Mouse (Mus musculus): ENCODE results near the gene Dnm3. TPM values are rescaled to one million over a fixed set of nuclear protein-coding genes. Genes with fewer than 3 reads are reported as not detected.
A peak's percentile ranks its signal among the peaks of the same experiment; 100 is the strongest.

Dnm3 gene
- polyA plus RNA-seq, 1 experiment from 2014 or later, result 7.5 TPM

- DNase-seq (ENCODE audit: low spot score), result no peak
- Histone ChIP-seq H3K36me3 (no peaks in the 10 kb centered on the region), H3K4me3 (no peak overlapping the region), H3K9me3 (no peaks in the 10 kb centered on the region), H3K27me3 (ENCODE audit: insufficient read depth, poor library complexity, severe bottlenecking) (no peaks in the 10 kb centered on the region), H3K27ac (no peak overlapping the region), H3K4me1 (replicated peaks) (no peaks in the 10 kb centered on the region)
- WGBS, result 90% methylated on average over 4 of the region's 4 CpGs
Observed at GRCm38 (mm10) chr1:162346456-162347011, 131.3 kb downstream of the Dnm3 start.

- no peak for DNase-seq (ENCODE audit: low spot score)
- H3K4me1 ChIP-seq (replicated peaks), result no peaks in the 10 kb centered on the region
- no peaks in the 10 kb centered on the region for H3K27me3 ChIP-seq (ENCODE audit: insufficient read depth, poor library complexity, severe bottlenecking)
- no peaks in the 10 kb centered on the region for H3K36me3 ChIP-seq
- H3K27ac ChIP-seq, result no peak overlapping the region
- no peaks in the 10 kb centered on the region for H3K9me3 ChIP-seq
- WGBS, result 100% methylated on average over 1 of the region's 1 CpGs
- no peak overlapping the region for H3K4me3 ChIP-seq
Observed at GRCm38 (mm10) chr1:162337170-162337569, 140.7 kb downstream of the Dnm3 start.

- H3K4me3 ChIP-seq, result no peak overlapping the region
Observed at GRCm38 (mm10) chr1:162336640-162337039, 141.2 kb downstream of the Dnm3 start.

GRCm38 (mm10) chr1:162336224-162336623 lies 141.6 kb downstream of the Dnm3 start:
- 68% methylated on average over 3 of the region's 3 CpGs for WGBS
- Histone ChIP-seq H3K4me3 (no peak overlapping the region), H3K36me3 (no peaks in the 10 kb centered on the region), H3K9me3 (no peaks in the 10 kb centered on the region), H3K27ac (no peak overlapping the region), H3K27me3 (ENCODE audit: insufficient read depth, poor library complexity, severe bottlenecking) (no peaks in the 10 kb centered on the region), H3K4me1 (replicated peaks) (no peaks in the 10 kb centered on the region)
- no peak for DNase-seq (ENCODE audit: low spot score)

More at GRCm38 (mm10) chr1:162336640-162337039, 141.2 kb downstream of the Dnm3 start:
- Histone ChIP-seq H3K4me1 (replicated peaks) (no peaks in the 10 kb centered on the region), H3K27ac (no peak overlapping the region), H3K27me3 (ENCODE audit: insufficient read depth, poor library complexity, severe bottlenecking) (no peaks in the 10 kb centered on the region), H3K9me3 (no peaks in the 10 kb centered on the region), H3K36me3 (no peaks in the 10 kb centered on the region)
- WGBS, result 17% methylated on average over 1 of the region's 1 CpGs
- DNase-seq (ENCODE audit: low spot score), result no peak

GRCm38 (mm10) chr1:162328673-162329072 lies 149.2 kb downstream of the Dnm3 start:
- WGBS, result 88% methylated on average over 4 of the region's 4 CpGs
- Histone ChIP-seq H3K27ac (no peak overlapping the region), H3K27me3 (ENCODE audit: insufficient read depth, poor library complexity, severe bottlenecking) (no peaks in the 10 kb centered on the region), H3K9me3 (no peaks in the 10 kb centered on the region), H3K4me1 (replicated peaks) (peaks cover 11% of the 10 kb centered on the region), H3K4me3 (no peak overlapping the region), H3K36me3 (no peaks in the 10 kb centered on the region)
- no peak for DNase-seq (ENCODE audit: low spot score)

GRCm38 (mm10) chr1:162327631-162328030 lies 150.2 kb downstream of the Dnm3 start:
- H3K9me3 ChIP-seq, result no peaks in the 10 kb centered on the region
- no peak overlapping the region for H3K27ac ChIP-seq
- no peak overlapping the region for H3K4me3 ChIP-seq
- peaks cover 11% of the 10 kb centered on the region for H3K4me1 ChIP-seq (replicated peaks)
- no peaks in the 10 kb centered on the region for H3K27me3 ChIP-seq (ENCODE audit: insufficient read depth, poor library complexity, severe bottlenecking)
- no peaks in the 10 kb centered on the region for H3K36me3 ChIP-seq
- WGBS, result 85% methylated on average over 2 of the region's 2 CpGs
- no peak for DNase-seq (ENCODE audit: low spot score)

GRCm38 (mm10) chr1:162324412-162324811 lies 153.4 kb downstream of the Dnm3 start:
- Histone ChIP-seq H3K9me3 (no peaks in the 10 kb centered on the region), H3K27ac (no peak overlapping the region), H3K4me3 (no peak overlapping the region), H3K27me3 (ENCODE audit: insufficient read depth, poor library complexity, severe bottlenecking) (no peaks in the 10 kb centered on the region), H3K4me1 (replicated peaks) (peaks cover 11% of the 10 kb centered on the region), H3K36me3 (no peaks in the 10 kb centered on the region)
- WGBS, result 14% methylated on average over 4 of the region's 4 CpGs
- no peak for DNase-seq (ENCODE audit: low spot score)

- WGBS, result 80% methylated on average over 2 of the region's 2 CpGs
- Histone ChIP-seq H3K4me3 (no peak overlapping the region), H3K9me3 (no peaks in the 10 kb centered on the region)
Observed at GRCm38 (mm10) chr1:162323142-162323541, 154.7 kb downstream of the Dnm3 start.

GRCm38 (mm10) chr1:162313451-162314276 lies 164.2 kb downstream of the Dnm3 start:
- H3K9me3 ChIP-seq, result no peaks in the 10 kb centered on the region
- 48% methylated on average over 11 of the region's 11 CpGs for WGBS
- H3K4me3 ChIP-seq, result peak overlapping the region; percentile 20; the same call in 1 of the 2 replicates
- peak overlapping the region; percentile 82 for H3K27ac ChIP-seq
- DNase-seq (ENCODE audit: low spot score), result peak; percentile 48
- H3K4me1 ChIP-seq (replicated peaks), result peaks cover 16% of the 10 kb centered on the region
- no peaks in the 10 kb centered on the region for H3K36me3 ChIP-seq
- no peaks in the 10 kb centered on the region for H3K27me3 ChIP-seq (ENCODE audit: insufficient read depth, poor library complexity, severe bottlenecking)

More at GRCm38 (mm10) chr1:162323142-162323541, 154.7 kb downstream of the Dnm3 start:
- Histone ChIP-seq H3K27ac (no peak overlapping the region), H3K36me3 (no peaks in the 10 kb centered on the region), H3K4me1 (replicated peaks) (peaks cover 8% of the 10 kb centered on the region), H3K27me3 (ENCODE audit: insufficient read depth, poor library complexity, severe bottlenecking) (no peaks in the 10 kb centered on the region)
- no peak for DNase-seq (ENCODE audit: low spot score)

- no peaks in the 10 kb centered on the region for H3K36me3 ChIP-seq
- H3K27me3 ChIP-seq (ENCODE audit: insufficient read depth, poor library complexity, severe bottlenecking), result no peaks in the 10 kb centered on the region
- H3K4me3 ChIP-seq, result no peak overlapping the region
- peak overlapping the region; percentile 82 for H3K27ac ChIP-seq
- no peak for DNase-seq (ENCODE audit: low spot score)
- no peaks in the 10 kb centered on the region for H3K9me3 ChIP-seq
- 70% methylated on average over 2 of the region's 2 CpGs for WGBS
- H3K4me1 ChIP-seq (replicated peaks), result peaks cover 16% of the 10 kb centered on the region
Observed at GRCm38 (mm10) chr1:162312621-162313020, 165.2 kb downstream of the Dnm3 start.

- Histone ChIP-seq H3K4me1 (replicated peaks) (peaks cover 16% of the 10 kb centered on the region), H3K27ac (0 out of 2 replicates have a peak overlapping the region, but pooled peaks have one; percentile 82), H3K36me3 (no peaks in the 10 kb centered on the region), H3K4me3 (no peak overlapping the region), H3K27me3 (ENCODE audit: insufficient read depth, poor library complexity, severe bottlenecking) (no peaks in the 10 kb centered on the region), H3K9me3 (no peaks in the 10 kb centered on the region)
- WGBS, result 75% methylated on average over 7 of the region's 7 CpGs
- DNase-seq (ENCODE audit: low spot score), result no peak
Observed at GRCm38 (mm10) chr1:162312152-162312551, 165.7 kb downstream of the Dnm3 start.

GRCm38 (mm10) chr1:162305247-162305646 lies 172.6 kb downstream of the Dnm3 start:
- no peak for DNase-seq (ENCODE audit: low spot score)
- 75% methylated on average over 6 of the region's 6 CpGs for WGBS
- H3K27ac ChIP-seq, result no peak overlapping the region

GRCm38 (mm10) chr1:162302480-162302879 lies 175.4 kb downstream of the Dnm3 start:
- Histone ChIP-seq H3K9me3 (no peaks in the 10 kb centered on the region), H3K27ac (no peak overlapping the region), H3K4me1 (replicated peaks) (0 out of 2 replicates have a peak, but pooled peaks cover 2% of the 10 kb centered on the region), H3K4me3 (no peak overlapping the region), H3K36me3 (no peaks in the 10 kb centered on the region), H3K27me3 (ENCODE audit: insufficient read depth, poor library complexity, severe bottlenecking) (no peaks in the 10 kb centered on the region)
- WGBS, result 69% methylated on average over 4 of the region's 4 CpGs
- no peak for DNase-seq (ENCODE audit: low spot score)

More at GRCm38 (mm10) chr1:162305247-162305646, 172.6 kb downstream of the Dnm3 start:
- no peaks in the 10 kb centered on the region for H3K36me3 ChIP-seq
- H3K9me3 ChIP-seq, result no peaks in the 10 kb centered on the region
- no peak overlapping the region for H3K4me3 ChIP-seq
- no peaks in the 10 kb centered on the region for H3K27me3 ChIP-seq (ENCODE audit: insufficient read depth, poor library complexity, severe bottlenecking)
- H3K4me1 ChIP-seq (replicated peaks), result 0 out of 2 replicates have a peak, but pooled peaks cover 2% of the 10 kb centered on the region

All from hindbrain, embryonic 10.5 days (tissue).